Comparison of ENCODE assay signal across 20 mouse cellular contexts in genomic region chr7:112685993-112686392, GRCm38 (mm10). TPM values are rescaled to one million over a fixed set of nuclear protein-coding genes. Genes with fewer than 3 reads are reported as not detected.
DNase-seq lines count a peak whose midpoint lies in the region; ATAC-seq and TF ChIP-seq lines count a peak whose summit lies in the region.
"Had no signal": no experiment of that assay in that cellular context is flagged by ENCODE, and none has a peak within 500 bp of the region (broad histone marks: within the 10 kb centered on the region; RNA-seq: fewer than 3 reads in every experiment).

No protein-coding gene starts in this region.

- no peak for TF ChIP-seq CTCF in embryonic fibroblast, embryonic 13.5 days (IDR thresholded peaks at IDR 0.05; ENCODE audit: borderline replicate concordance, insufficient read depth, low read length)

- peak overlapping the region; percentile 60 for H3K4me2 ChIP-seq in heart, embryonic 14.5 days (ENCODE audit: low read length)
- H3K4me2 ChIP-seq in neural tube, embryonic 11.5 days (ENCODE audit: low read depth), result no peak overlapping the region
- H3K4me2 ChIP-seq in neural tube, embryonic 15.5 days, result no peak overlapping the region
- H3K4me2 ChIP-seq: liver, embryonic 13.5 days had no signal

- peak overlapping the region; percentile 61; the same call in 1 of the 2 replicates for H3K9ac ChIP-seq in heart, embryonic 14.5 days (ENCODE audit: low read length)
- no peak overlapping the region for H3K9ac ChIP-seq in neural tube, embryonic 11.5 days (ENCODE audit: low read length)
- H3K9ac ChIP-seq in neural tube, embryonic 15.5 days (replicated peaks), result no peak overlapping the region
- H3K9ac ChIP-seq: forebrain, embryonic 12.5 days; liver, embryonic 13.5 days had no signal

- DNase-seq in heart, adult 11 months, result no peak
- DNase-seq in neural tube, embryonic 11.5 days (ENCODE audit: low spot score), result no peak
- no peak for DNase-seq in neural tube, embryonic 10.5 days (ENCODE audit: extremely low spot score, low spot score)
- DNase-seq in frontal cortex, postnatal 25 days (ENCODE audit: low spot score in 2 of 2), result no peak
- DNase-seq: adrenal gland, postnatal 10 days; cerebellum, adult 8-10 months; gastrocnemius, postnatal 10 days; heart, postnatal 36 days; kidney, adult 18-20 months; kidney, postnatal 36 days; liver, embryonic 13.5 days; right cerebral cortex, adult 18-20 months; thymus, postnatal 36 days had no signal

- no peaks in the 10 kb centered on the region for H3K9me3 ChIP-seq in heart, embryonic 14.5 days (ENCODE audit: control insufficient read depth, low read length)
- H3K9me3 ChIP-seq in neural tube, embryonic 11.5 days (ENCODE audit: control insufficient read depth, low read length), result no peaks in the 10 kb centered on the region
- H3K9me3 ChIP-seq in neural tube, embryonic 15.5 days (replicated peaks), result no peaks in the 10 kb centered on the region
- H3K9me3 ChIP-seq: forebrain, embryonic 12.5 days; liver, embryonic 13.5 days; megakaryocyte, embryonic 14.5 days had no signal

- no peaks in the 10 kb centered on the region for H3K27me3 ChIP-seq in heart, embryonic 14.5 days (ENCODE audit: control insufficient read depth, insufficient read depth, low read length)
- no peaks in the 10 kb centered on the region for H3K27me3 ChIP-seq in neural tube, embryonic 11.5 days (ENCODE audit: control insufficient read depth, insufficient read depth, low read length)
- no peaks in the 10 kb centered on the region for H3K27me3 ChIP-seq in neural tube, embryonic 15.5 days (replicated peaks)
- H3K27me3 ChIP-seq: forebrain, embryonic 12.5 days had no signal

- no peak for ATAC-seq in heart, embryonic 14.5 days (ENCODE audit: insufficient number of reproducible peaks, insufficient read depth, low FRiP score, low read depth)
- no peak for ATAC-seq in neural tube, embryonic 11.5 days (ENCODE audit: insufficient read depth, low FRiP score, low TSS enrichment)
- ATAC-seq in neural tube, embryonic 15.5 days (ENCODE audit: low FRiP score), result no peak
- ATAC-seq: CD4-positive, CD25-positive, alpha-beta regulatory T cell, adult 4 months; lung, postnatal 0 days had no signal

- peaks cover 53 to 94% of the 10 kb centered on the region in 2 experiments for H3K4me1 ChIP-seq in heart, embryonic 14.5 days (ENCODE audit: control insufficient read depth in 2 of 2, insufficient read depth in 2 of 2, low read length in 2 of 2)
- H3K4me1 ChIP-seq in neural tube, embryonic 11.5 days (ENCODE audit: control insufficient read depth, insufficient read depth, low read length), result peaks cover 63% of the 10 kb centered on the region
- H3K4me1 ChIP-seq in embryonic fibroblast, embryonic 13.5 days (ENCODE audit: control insufficient read depth, insufficient read depth, low read length), result peaks cover 62% of the 10 kb centered on the region
- peaks cover 48% of the 10 kb centered on the region for H3K4me1 ChIP-seq in neural tube, embryonic 15.5 days
- H3K4me1 ChIP-seq: megakaryocyte, embryonic 14.5 days had no signal

- TF ChIP-seq POLR2A in embryonic fibroblast, embryonic 13.5 days (IDR thresholded peaks at IDR 0.05; ENCODE audit: low read depth, low read length), result no peak

- H3K36me3 ChIP-seq in heart, embryonic 14.5 days (ENCODE audit: control insufficient read depth, insufficient read depth, low read length), result no peaks in the 10 kb centered on the region
- no peaks in the 10 kb centered on the region for H3K36me3 ChIP-seq in neural tube, embryonic 11.5 days (ENCODE audit: control insufficient read depth, insufficient read depth, low read length)
- H3K36me3 ChIP-seq in neural tube, embryonic 15.5 days, result no peaks in the 10 kb centered on the region
- H3K36me3 ChIP-seq: forebrain, embryonic 12.5 days; liver, embryonic 13.5 days had no signal

- H3K4me3 ChIP-seq in heart, embryonic 14.5 days (ENCODE audit: control insufficient read depth in 1 of 2, insufficient read depth in 1 of 2, low read depth in 1 of 2, low read length in 2 of 2), result no peak overlapping the region
- no peak overlapping the region for H3K4me3 ChIP-seq in neural tube, embryonic 11.5 days (ENCODE audit: low read depth, low read length)
- H3K4me3 ChIP-seq in embryonic fibroblast, embryonic 13.5 days (ENCODE audit: insufficient read depth, low read length), result no peak overlapping the region
- no peak overlapping the region for H3K4me3 ChIP-seq in neural tube, embryonic 15.5 days (replicated peaks)
- H3K4me3 ChIP-seq: liver, embryonic 13.5 days; megakaryocyte, embryonic 14.5 days had no signal

- 45% methylated on average over 3 of the region's 3 CpGs for WGBS in heart, embryonic 14.5 days
- WGBS in neural tube, embryonic 11.5 days, result 60% methylated on average over 3 of the region's 3 CpGs
- 70% methylated on average over 3 of the region's 3 CpGs for WGBS in neural tube, embryonic 15.5 days

- peak overlapping the region in 1 of 2 experiments; percentile 79; a peak in 1 of 4 replicates for H3K27ac ChIP-seq in heart, embryonic 14.5 days (replicated peaks in 1 of 2; ENCODE audit: control insufficient read depth in 1 of 2, insufficient read depth in 1 of 2, low read depth in 2 of 2, low read length in 2 of 2)
- 0 out of 2 replicates have a peak overlapping the region, but pooled peaks have one; percentile 5 for H3K27ac ChIP-seq in neural tube, embryonic 11.5 days (ENCODE audit: low read depth, low read length)
- peak overlapping the region; percentile 83 for H3K27ac ChIP-seq in embryonic fibroblast, embryonic 13.5 days (ENCODE audit: insufficient read depth, low read length)
- H3K27ac ChIP-seq in neural tube, embryonic 15.5 days (replicated peaks), result 0 out of 2 replicates have a peak overlapping the region, but pooled peaks have one; percentile 25
- H3K27ac ChIP-seq: liver, embryonic 13.5 days had no signal

RNA-seq across cellular contexts. Expression of gene Tead1, which starts 6.9 kb away (rescaled TPM):
- polyA plus RNA-seq in heart, embryonic 14.5 days (2014; fragmentation: Nextera tagmentation; extraction: Ambion mirVana), result 34.0 and 40.7 TPM in 2 replicates
- 11.9 and 13.2 TPM in 2 replicates for polyA plus RNA-seq in neural tube, embryonic 11.5 days (2014; fragmentation: Nextera tagmentation; extraction: Ambion mirVana)
- polyA plus RNA-seq in embryonic fibroblast, embryonic 13.5 days (2011; ENCODE audit: insufficient read length, low read depth, missing spikeins), result 209 and 224 TPM in 2 replicates
- 14.4 and 15.9 TPM in 2 replicates for polyA plus RNA-seq in neural tube, embryonic 15.5 days (2015; fragmentation: Nextera tagmentation; extraction: Ambion mirVana)
